Mouse (Mus musculus) adrenal gland, postnatal 36 days (tissue): ENCODE measurements around the gene Inca1. TPM values are rescaled to one million over a fixed set of nuclear protein-coding genes. Genes with fewer than 3 reads are reported as not detected.

ENCODE experiments used
- DNase-seq, 2 experiments: peaks; one replicate each; pipeline ENCODE4 v3.0.0; 2021; ENCODE audit warnings: mixed read lengths in 1 of 2
- total RNA-seq, 2 experiments: library from RNA; stranded (reverse); gene quantifications; 2 replicates each; pipeline ENCODE4 v1.2.3; 2021

The Inca1 gene
- total RNA-seq, 2 experiments from 2014 or later, result 9.5 to 12.2 TPM

DNA sequence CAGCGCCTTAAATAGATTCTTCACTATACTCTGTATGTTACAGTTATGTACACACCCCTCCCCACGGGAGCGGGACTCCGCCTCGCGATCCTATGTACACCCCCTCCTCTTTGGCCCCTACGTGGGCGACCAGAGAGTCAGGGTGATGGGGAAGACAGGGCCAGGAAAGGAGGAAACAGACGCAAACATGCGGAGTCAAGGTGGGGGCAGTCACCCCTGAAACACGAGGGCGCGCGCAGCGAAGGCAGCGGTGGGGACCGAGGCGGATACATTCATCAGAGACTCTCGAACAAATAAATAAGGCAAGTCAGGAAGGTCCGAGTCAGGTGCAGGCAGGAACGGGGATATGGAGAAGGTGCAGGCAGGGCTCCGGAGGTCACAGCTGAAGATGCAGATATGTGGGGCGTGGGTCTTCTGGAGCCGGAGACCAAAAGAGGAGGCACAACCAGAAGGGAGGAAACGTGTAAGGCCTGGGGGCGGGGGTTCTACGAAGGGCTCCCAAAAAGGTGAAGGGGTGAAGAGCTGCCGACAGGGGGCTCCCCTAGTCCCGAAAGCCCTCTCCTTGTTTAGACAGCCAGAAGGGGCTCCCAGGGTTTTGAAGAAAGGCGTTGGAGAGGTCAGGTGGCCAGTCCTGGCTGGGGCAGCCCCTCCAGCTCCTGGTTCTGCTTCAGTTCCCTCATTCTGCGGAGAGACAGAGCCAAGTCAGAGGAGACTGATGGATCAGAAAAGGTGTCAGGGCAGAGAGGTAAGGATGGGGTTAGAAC, 30.2 kb downstream of the Inca1 start:
- peak; percentile 79 to 88 for DNase-seq

DNA sequence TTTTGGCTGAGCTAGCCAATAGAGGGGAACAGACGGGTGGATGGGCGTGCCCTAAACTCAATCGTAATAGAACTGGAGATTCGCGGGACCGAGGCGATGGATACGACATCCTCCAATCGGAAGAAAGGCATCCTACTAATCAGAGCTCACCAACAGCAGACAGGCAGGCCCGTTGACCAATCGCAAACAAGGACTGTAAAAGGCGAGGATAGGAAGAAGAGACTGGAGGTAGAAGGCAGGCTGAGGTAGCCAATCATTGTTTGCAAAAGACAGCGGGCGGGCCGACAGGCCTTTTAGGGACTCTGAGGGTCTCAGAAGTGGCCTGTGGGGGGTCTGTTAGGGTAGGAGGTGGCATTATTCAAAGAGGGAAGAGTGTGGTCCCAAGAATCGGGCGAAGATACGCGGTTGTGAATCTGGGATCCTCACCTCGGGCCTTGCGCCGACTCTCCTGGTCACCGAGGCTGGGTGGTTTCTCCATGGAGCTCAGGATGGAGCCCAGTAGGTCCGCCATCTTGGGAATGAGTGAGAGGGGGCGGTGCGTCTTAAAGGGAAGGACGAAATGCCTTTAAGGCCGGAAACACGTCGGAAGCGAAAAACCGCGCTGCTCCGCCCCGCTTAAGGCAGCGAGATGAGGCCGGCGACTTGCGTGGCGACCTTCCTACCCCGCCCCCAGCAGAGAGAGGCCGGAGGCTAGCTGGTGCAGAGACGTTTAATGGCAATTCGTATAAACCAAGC, 31.0 kb downstream of the Inca1 start, which contains the start of gene Spag7:
Spag7 (minus strand) TSS at position 646 of the 735 bp plus-strand sequence.
- DNase-seq, result peak; percentile 95 to 96

GRCm38 (mm10) chr11:70668335-70668770, 31.6 kb downstream of the Inca1 start:
- peak; percentile 76 to 83 for DNase-seq

DNA sequence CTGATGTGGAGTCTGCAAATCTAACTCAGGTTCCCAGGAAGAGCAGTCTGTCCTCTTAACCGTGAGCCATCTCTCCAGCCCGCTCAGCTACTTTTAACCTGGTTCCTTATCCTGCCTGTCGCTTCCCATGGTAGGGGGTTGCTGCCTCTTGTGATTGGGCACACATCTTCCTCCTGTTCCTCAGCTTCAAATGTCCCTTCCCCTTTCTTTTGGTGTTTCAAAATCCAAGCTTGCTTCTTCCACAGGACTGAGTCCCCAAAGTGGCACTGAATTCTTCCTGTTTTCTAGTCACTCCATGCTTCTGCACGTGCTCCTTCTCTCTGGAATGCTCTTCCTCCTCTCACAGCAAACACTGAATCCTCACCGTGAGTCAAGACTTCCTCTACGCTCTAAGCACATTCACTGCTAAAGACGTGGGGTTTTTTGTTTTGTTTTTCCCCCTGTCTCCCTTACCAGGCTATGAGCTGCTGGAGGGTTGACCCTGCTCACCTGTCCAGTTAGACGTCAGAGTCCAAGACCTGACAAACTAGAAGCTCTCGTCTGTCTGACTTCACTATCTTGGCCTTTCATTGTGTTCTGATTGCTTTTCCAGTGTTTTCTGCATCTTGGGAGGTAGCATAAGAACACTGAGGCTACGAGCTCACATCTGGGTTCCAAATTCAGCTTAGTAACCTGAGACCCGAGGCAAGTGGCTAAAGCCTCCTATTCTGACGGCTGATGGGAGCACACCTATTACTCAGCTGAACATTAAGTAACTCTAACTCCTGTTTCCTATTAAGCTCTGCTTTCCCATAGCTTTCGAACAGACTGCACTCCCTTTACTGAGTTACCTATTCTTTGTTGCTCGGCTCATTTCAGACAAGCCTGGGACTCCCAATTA, 32.4 kb downstream of the Inca1 start:
- no peak for DNase-seq

DNA sequence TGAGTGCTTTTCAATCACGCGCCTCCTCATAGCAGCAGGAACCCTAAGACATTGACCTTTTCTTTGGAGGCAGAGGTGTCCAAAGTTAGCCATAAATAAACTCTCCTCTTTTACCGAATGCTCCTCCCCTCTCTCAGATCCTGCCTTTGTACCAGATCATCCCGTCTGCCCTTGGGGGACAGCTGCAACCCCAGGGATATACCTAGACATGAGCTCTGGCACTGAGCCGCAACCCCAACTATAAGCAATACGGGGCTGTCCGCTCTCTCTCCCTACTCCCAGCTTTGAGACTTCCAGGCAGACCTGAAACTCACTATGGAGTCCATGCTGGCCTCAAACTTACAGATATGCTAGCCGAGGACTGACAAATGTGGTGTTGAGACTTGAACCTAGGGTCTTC, 33.3 kb downstream of the Inca1 start:
- no peak for DNase-seq

GRCm38 (mm10) chr11:70664741-70665140, 35.2 kb downstream of the Inca1 start:
- no peak for DNase-seq

GRCm38 (mm10) chr11:70663957-70664356, 36.0 kb downstream of the Inca1 start:
- DNase-seq, result no peak

DNA sequence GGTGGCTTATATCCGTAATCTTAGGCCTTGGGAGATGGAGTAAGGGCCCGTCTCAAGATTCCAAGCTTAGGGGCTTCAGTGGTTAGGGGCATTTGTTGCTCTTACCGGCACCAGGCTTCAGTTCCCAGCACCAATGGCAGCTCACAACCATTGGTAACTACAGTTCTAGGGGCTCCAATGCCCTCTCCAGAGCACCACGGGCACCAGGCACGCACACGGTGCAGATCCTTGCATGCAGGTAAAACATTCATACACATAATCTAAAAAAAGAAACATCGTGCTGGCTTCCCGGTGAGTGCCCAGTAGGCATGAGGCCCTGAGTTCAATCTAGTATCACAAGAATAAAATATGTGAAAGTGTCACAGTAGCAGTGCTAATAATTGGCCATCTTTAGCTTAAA, 36.9 kb downstream of the Inca1 start:
- no peak for DNase-seq

- DNase-seq, result no peak
Observed at GRCm38 (mm10) chr11:70660571-70660970, 39.4 kb downstream of the Inca1 start.

DNA sequence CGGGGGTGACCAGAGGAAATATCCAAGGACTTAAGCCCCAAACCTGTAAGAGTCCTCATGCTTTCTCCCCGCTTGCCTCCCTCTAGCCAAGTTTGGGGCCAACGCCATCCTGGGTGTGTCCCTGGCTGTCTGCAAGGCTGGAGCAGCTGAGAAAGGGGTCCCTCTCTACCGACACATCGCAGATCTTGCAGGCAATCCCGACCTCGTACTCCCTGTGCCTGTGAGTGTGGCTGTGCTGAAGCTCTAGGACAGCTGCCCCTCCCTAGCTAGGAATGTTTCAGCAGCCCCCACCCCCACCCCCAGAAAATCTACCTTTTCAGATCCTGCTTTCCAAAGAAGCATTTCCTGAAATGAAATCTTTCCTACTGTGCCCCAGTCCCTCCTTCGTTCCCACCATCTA, 41.0 kb downstream of the Inca1 start:
- no peak for DNase-seq

GRCm38 (mm10) chr11:70658521-70658920, 41.4 kb downstream of the Inca1 start:
- no peak for DNase-seq

DNA sequence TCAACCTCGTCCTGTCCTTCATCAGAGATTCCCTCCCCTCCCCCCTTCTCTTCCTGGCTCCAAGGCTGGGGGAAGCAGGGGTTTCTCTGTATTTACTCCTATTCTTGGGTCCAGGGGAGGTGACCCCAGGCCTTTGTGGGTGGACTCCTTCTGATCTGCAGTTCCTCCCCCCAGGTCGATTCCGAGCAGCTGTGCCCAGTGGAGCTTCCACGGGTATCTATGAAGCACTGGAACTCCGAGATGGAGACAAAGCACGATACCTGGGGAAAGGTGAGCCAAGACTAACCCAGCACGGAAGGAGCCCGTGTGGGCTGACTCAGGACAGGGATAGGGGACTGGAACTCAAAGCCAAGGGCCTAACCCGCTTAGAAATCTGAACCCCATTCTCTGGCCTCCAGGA, 42.0 kb downstream of the Inca1 start:
- DNase-seq, result no peak

GRCm38 (mm10) chr11:70657573-70657972, 42.4 kb downstream of the Inca1 start:
- no peak for DNase-seq

- no peak for DNase-seq
Observed at GRCm38 (mm10) chr11:70656964-70657363, 43.0 kb downstream of the Inca1 start, which contains the start of gene Eno3. Eno3 (plus strand) TSS chr11:70657202.

GRCm38 (mm10) chr11:70656456-70656927, 43.5 kb downstream of the Inca1 start:
- peak in 1 of 2 experiments; percentile 69 for DNase-seq

DNA sequence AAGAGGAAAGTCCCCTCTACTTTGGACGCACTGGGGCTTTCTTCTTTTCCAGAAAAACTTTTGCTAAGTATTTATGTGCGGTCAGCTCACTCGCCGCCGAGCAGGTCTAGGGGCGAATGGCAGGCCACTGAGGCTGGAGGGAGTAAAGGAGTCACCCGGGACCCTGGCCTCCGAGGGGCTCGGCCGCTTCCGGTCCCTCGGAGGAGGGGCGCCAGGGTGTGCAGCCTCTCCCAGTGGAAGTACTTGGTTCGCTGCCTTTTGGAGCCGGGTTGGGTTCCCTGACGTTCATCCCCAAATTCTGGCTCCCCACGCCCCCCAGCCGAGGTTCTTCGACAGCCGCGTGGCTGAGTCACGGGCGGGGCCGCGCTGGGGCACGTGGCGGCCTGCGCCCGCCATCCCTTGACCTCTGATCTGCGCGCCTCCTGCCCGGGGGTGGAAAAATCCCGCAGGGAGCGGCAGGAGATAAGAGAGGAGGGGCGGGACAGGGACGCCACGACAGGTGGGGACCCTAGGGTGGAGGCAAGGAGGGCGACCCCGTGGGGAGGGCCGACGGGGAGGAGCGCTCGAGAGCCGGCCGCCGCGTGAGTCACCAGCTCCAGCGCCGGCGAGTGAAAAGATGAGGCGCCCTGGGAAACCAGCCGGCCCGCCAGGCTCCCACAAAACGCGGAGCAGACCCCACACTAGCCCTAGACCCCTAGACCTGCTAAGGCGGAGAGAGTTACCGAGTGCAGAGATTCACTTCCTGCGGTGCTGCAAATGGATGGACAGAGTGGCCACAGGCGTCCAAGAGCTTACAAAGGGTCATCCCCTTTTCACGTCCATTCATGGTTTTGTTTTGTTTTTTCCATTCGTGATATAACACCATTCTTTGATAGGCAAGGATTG, 44.1 kb downstream of the Inca1 start:
- DNase-seq, result peak; percentile 73 to 84

DNA sequence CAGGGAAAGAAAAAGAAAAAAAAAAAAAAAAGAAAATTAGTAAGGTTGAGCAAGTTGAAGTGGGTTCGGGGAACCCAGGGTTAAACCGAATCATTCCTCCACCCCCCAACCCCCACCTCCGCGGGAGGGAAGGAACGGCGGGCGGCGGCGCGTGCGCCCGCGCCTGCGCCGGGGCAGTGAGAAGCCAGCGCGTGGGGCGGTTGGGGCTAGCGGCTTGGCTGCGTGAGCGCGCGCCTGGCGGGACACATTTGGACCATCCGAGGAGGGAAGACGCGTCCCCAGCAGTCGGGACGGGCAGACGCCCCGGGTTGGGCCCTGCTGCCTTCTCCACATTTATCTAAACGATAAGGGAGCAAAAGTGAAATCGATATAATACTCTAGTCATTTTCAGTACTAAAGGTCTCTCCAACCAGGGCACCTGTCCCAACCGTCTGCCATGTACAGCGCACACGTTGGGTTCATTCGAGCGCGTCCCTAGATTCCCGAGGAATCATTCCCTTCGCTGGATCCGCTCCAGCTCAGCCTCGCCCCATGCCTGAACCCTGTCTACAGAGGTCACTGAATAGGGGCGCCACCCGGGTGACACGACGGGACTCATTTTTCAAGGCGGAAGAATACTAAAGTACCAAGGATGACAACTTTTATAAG, 44.9 kb downstream of the Inca1 start:
- DNase-seq, result peak; percentile 88 to 93

- peak; percentile 83 to 88 for DNase-seq
Observed at GRCm38 (mm10) chr11:70654198-70654922, 45.6 kb downstream of the Inca1 start, which contains the start of gene Pfn1. Pfn1 (minus strand) TSS chr11:70654644.

DNA sequence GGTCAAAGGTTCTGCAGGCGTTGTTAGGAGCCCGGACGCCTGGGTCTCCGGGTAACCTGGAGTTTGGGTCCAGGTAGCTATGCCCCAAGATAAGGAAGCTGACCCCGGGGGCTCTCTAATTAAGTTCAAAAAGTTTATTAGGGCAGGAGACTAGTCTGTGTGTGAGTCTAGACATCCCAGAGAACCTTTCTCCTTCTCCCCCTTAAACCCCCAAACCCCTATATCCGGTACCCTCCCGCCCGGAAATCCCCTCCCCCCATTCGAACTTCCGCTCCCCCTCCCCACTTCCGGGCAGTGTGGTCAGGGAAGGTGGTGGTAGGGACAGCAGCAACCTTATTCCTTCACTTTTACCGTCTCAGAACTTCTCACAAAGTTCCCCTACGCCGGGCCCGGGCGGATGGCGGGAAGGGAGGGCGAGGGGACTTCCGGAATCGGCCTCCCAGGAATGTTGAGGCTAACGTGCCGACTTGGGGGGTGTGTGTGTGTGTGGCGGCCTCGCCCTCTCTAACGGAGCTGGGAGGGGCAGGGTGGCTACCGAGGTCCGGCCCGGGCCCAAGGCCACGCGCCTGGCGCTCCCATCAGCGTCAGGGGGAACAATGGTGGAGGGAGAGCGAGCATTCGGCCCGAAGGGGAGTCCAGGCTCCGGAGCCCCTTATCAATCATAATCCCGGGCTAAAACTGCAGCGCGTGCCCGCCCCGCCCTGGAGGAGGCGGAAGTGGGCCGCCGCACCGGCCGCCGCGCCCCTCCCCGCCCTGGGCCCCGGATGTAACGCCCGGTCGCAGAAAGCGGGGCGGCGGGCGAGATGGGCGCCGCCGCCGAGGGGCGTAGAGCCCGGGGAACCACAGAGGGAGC, 46.4 kb downstream of the Inca1 start:
- peak; percentile 75 to 87 for DNase-seq
